Mouse (Mus musculus) stomach, postnatal 0 days (tissue): ENCODE measurements around the gene Isca1.

ENCODE experiments used
- CTCF ChIP-seq: IDR thresholded peaks from 2 replicates; pipeline ENCODE4 v1.5.1; 2016; ENCODE audit warnings: antibody characterized with exemption, low read depth, mild to moderate bottlenecking, moderate library complexity
- EP300 ChIP-seq: optimal IDR thresholded peaks from 2 replicates; pipeline ENCODE3; 2016; ENCODE audit warnings: antibody characterized with exemption

DNA sequence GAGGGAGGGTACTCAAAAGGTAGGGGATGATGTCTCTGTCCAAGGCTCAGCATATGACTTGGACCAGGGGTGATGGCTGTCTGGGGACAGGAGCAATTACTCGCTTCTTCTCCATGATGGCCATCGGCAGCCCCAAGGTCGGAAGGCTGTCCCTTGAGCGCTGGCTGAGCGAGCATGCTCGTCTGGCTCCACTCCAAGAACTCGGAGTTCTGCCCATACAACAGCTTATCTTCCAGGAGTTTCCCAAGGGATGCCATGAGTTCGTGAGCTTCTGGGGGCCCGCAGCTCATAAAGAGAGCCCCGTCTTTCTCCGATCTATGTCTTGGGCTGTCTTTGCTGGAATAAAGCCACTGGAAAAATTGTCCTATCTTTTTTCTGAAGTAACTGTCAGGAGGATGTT, 28.5 kb downstream of the Isca1 start:
- TF ChIP-seq CTCF = no peak
- no peak for TF ChIP-seq EP300
